Mouse (Mus musculus): ENCODE data around the gene Lhx2. TPM values are rescaled to one million over a fixed set of nuclear protein-coding genes. Genes with fewer than 3 reads are reported as not detected.

The Lhx2 gene
- polyA plus RNA-seq (2015; fragmentation: Nextera tagmentation; extraction: Ambion mirVana) = 89.3 and 97.3 TPM in 2 replicates

GRCm38 (mm10) chr2:38338990-38339909 lies at the start of gene Lhx2:
Gene Lhx2, plus strand, starts transcription at chr2:38339281.
- peak within 1 kb of the TSS; percentile 63 for H3K4me3 ChIP-seq (replicated peaks)
- H3K9ac ChIP-seq (replicated peaks) = peak within 1 kb of the TSS; percentile 93
- H3K36me3 ChIP-seq = no peaks in the 10 kb centered on the region
- ATAC-seq = peak; percentile 74
- H3K27ac ChIP-seq = peak within 1 kb of the TSS; percentile 96
- H3K4me1 ChIP-seq (replicated peaks) = peaks cover 50% of the 10 kb centered on the region
- peaks cover 92% of the 10 kb centered on the region for H3K27me3 ChIP-seq
- H3K9me3 ChIP-seq = no peaks in the 10 kb centered on the region
- WGBS = under 1% methylated on average over 79 of the region's 92 CpGs
- peak within 1 kb of the TSS; percentile 68 for H3K4me2 ChIP-seq (replicated peaks)

GRCm38 (mm10) chr2:38291526-38291925 lies 47.6 kb upstream of the Lhx2 start:
- Histone ChIP-seq H3K9ac (replicated peaks) (no peak overlapping the region), H3K36me3 (no peaks in the 10 kb centered on the region), H3K4me2 (replicated peaks) (no peak overlapping the region), H3K27me3 (peaks cover 10% of the 10 kb centered on the region; the same call in 1 of the 2 replicates), H3K27ac (no peak overlapping the region), H3K9me3 (no peaks in the 10 kb centered on the region), H3K4me1 (replicated peaks) (peaks cover 4% of the 10 kb centered on the region), H3K4me3 (replicated peaks) (no peak overlapping the region)
- no peak for ATAC-seq
- 88% methylated on average over 1 of the region's 1 CpGs for WGBS

- 93% methylated on average over 4 of the region's 4 CpGs for WGBS
Observed at GRCm38 (mm10) chr2:38295939-38296338, 43.1 kb upstream of the Lhx2 start.

GRCm38 (mm10) chr2:38300941-38301340 lies 38.1 kb upstream of the Lhx2 start:
- ATAC-seq = no peak
- Histone ChIP-seq H3K4me3 (replicated peaks) (no peak overlapping the region), H3K4me2 (replicated peaks) (no peak overlapping the region), H3K27me3 (peaks cover 14% of the 10 kb centered on the region), H3K36me3 (no peaks in the 10 kb centered on the region), H3K9ac (replicated peaks) (no peak overlapping the region), H3K27ac (no peak overlapping the region), H3K4me1 (replicated peaks) (no peaks in the 10 kb centered on the region), H3K9me3 (no peaks in the 10 kb centered on the region)
- WGBS = 92% methylated on average over 2 of the region's 2 CpGs

More at GRCm38 (mm10) chr2:38295939-38296338, 43.1 kb upstream of the Lhx2 start:
- ATAC-seq = no peak
- no peak overlapping the region for H3K27ac ChIP-seq
- peaks cover 8% of the 10 kb centered on the region; the same call in 1 of the 2 replicates for H3K27me3 ChIP-seq
- no peaks in the 10 kb centered on the region for H3K36me3 ChIP-seq
- H3K4me2 ChIP-seq (replicated peaks) = no peak overlapping the region
- H3K9ac ChIP-seq (replicated peaks) = no peak overlapping the region
- H3K4me1 ChIP-seq (replicated peaks) = no peaks in the 10 kb centered on the region
- no peak overlapping the region for H3K4me3 ChIP-seq (replicated peaks)
- H3K9me3 ChIP-seq = no peaks in the 10 kb centered on the region

- H3K9me3 ChIP-seq = no peaks in the 10 kb centered on the region
- H3K27me3 ChIP-seq = peaks cover 13% of the 10 kb centered on the region
- H3K36me3 ChIP-seq = no peaks in the 10 kb centered on the region
- no peak overlapping the region for H3K27ac ChIP-seq
- no peak overlapping the region for H3K4me2 ChIP-seq (replicated peaks)
- no peak for ATAC-seq
- H3K4me1 ChIP-seq (replicated peaks) = no peaks in the 10 kb centered on the region
- H3K9ac ChIP-seq (replicated peaks) = no peak overlapping the region
- no peak overlapping the region for H3K4me3 ChIP-seq (replicated peaks)
- WGBS = 97% methylated on average over 1 of the region's 1 CpGs
Observed at GRCm38 (mm10) chr2:38305152-38305551, 33.9 kb upstream of the Lhx2 start.

GRCm38 (mm10) chr2:38312921-38313320 lies 26.2 kb upstream of the Lhx2 start:
- H3K4me1 ChIP-seq (replicated peaks) = no peaks in the 10 kb centered on the region
- no peak overlapping the region for H3K9ac ChIP-seq (replicated peaks)
- H3K27ac ChIP-seq = no peak overlapping the region
- H3K36me3 ChIP-seq = no peaks in the 10 kb centered on the region
- peaks cover 23% of the 10 kb centered on the region for H3K27me3 ChIP-seq
- H3K9me3 ChIP-seq = no peaks in the 10 kb centered on the region
- no peak for ATAC-seq
- H3K4me2 ChIP-seq (replicated peaks) = no peak overlapping the region
- no peak overlapping the region for H3K4me3 ChIP-seq (replicated peaks)
- 51% methylated on average over 3 of the region's 3 CpGs for WGBS

GRCm38 (mm10) chr2:38313399-38313798 lies 25.7 kb upstream of the Lhx2 start:
- ATAC-seq = no peak
- Histone ChIP-seq H3K9me3 (no peaks in the 10 kb centered on the region), H3K9ac (replicated peaks) (no peak overlapping the region), H3K4me3 (replicated peaks) (no peak overlapping the region), H3K4me1 (replicated peaks) (no peaks in the 10 kb centered on the region), H3K36me3 (no peaks in the 10 kb centered on the region), H3K27me3 (peaks cover 22% of the 10 kb centered on the region), H3K4me2 (replicated peaks) (no peak overlapping the region), H3K27ac (no peak overlapping the region)
- 51% methylated on average over 3 of the region's 3 CpGs for WGBS

- Histone ChIP-seq H3K4me3 (replicated peaks) (no peak overlapping the region), H3K9ac (replicated peaks) (no peak overlapping the region)
- WGBS = 92% methylated on average over 11 of the region's 11 CpGs
Observed at GRCm38 (mm10) chr2:38319086-38319485, 20.0 kb upstream of the Lhx2 start.

GRCm38 (mm10) chr2:38320911-38321310 lies 18.2 kb upstream of the Lhx2 start:
- H3K27ac ChIP-seq = no peak overlapping the region
- no peak overlapping the region for H3K9ac ChIP-seq (replicated peaks)
- H3K4me3 ChIP-seq (replicated peaks) = no peak overlapping the region
- H3K27me3 ChIP-seq = peaks cover 29% of the 10 kb centered on the region
- no peak for ATAC-seq
- H3K4me2 ChIP-seq (replicated peaks) = no peak overlapping the region
- no peaks in the 10 kb centered on the region for H3K9me3 ChIP-seq
- no peaks in the 10 kb centered on the region for H3K36me3 ChIP-seq
- WGBS = 67% methylated on average over 4 of the region's 4 CpGs
- no peaks in the 10 kb centered on the region for H3K4me1 ChIP-seq (replicated peaks)

More at GRCm38 (mm10) chr2:38319086-38319485, 20.0 kb upstream of the Lhx2 start:
- Histone ChIP-seq H3K36me3 (no peaks in the 10 kb centered on the region), H3K9me3 (no peaks in the 10 kb centered on the region), H3K4me2 (replicated peaks) (no peak overlapping the region), H3K27me3 (peaks cover 22% of the 10 kb centered on the region), H3K4me1 (replicated peaks) (no peaks in the 10 kb centered on the region), H3K27ac (no peak overlapping the region)
- no peak for ATAC-seq

- 62% methylated on average over 8 of the region's 8 CpGs for WGBS
- H3K27ac ChIP-seq = no peak overlapping the region
- H3K36me3 ChIP-seq = no peaks in the 10 kb centered on the region
- no peak overlapping the region for H3K4me2 ChIP-seq (replicated peaks)
- no peak for ATAC-seq
- no peak overlapping the region for H3K9ac ChIP-seq (replicated peaks)
- H3K27me3 ChIP-seq = peaks cover 40% of the 10 kb centered on the region
- no peak overlapping the region for H3K4me3 ChIP-seq (replicated peaks)
- no peaks in the 10 kb centered on the region for H3K9me3 ChIP-seq
- H3K4me1 ChIP-seq (replicated peaks) = no peaks in the 10 kb centered on the region
Observed at GRCm38 (mm10) chr2:38323380-38323779, 15.7 kb upstream of the Lhx2 start.

- no peaks in the 10 kb centered on the region for H3K9me3 ChIP-seq
- no peaks in the 10 kb centered on the region for H3K4me1 ChIP-seq (replicated peaks)
- peaks cover 55% of the 10 kb centered on the region for H3K27me3 ChIP-seq
- no peak overlapping the region for H3K4me2 ChIP-seq (replicated peaks)
- H3K4me3 ChIP-seq (replicated peaks) = no peak overlapping the region
- no peak for ATAC-seq
- H3K36me3 ChIP-seq = no peaks in the 10 kb centered on the region
- H3K9ac ChIP-seq (replicated peaks) = no peak overlapping the region
- no peak overlapping the region for H3K27ac ChIP-seq
- 65% methylated on average over 1 of the region's 1 CpGs for WGBS
Observed at GRCm38 (mm10) chr2:38326671-38327070, 12.4 kb upstream of the Lhx2 start.

- Histone ChIP-seq H3K4me2 (replicated peaks) (no peak overlapping the region), H3K4me3 (replicated peaks) (no peak overlapping the region), H3K36me3 (no peaks in the 10 kb centered on the region), H3K9me3 (no peaks in the 10 kb centered on the region), H3K27me3 (peaks cover 80% of the 10 kb centered on the region), H3K27ac (no peak overlapping the region; the same call in 1 of the 2 replicates), H3K9ac (replicated peaks) (no peak overlapping the region), H3K4me1 (replicated peaks) (peaks cover 35% of the 10 kb centered on the region)
- 24% methylated on average over 7 of the region's 7 CpGs for WGBS
- ATAC-seq = peak; percentile 56; the same call in 1 of the 2 replicates
Observed at GRCm38 (mm10) chr2:38333586-38334119, 5.4 kb upstream of the Lhx2 start.

Measured in midbrain, embryonic 13.5 days (tissue).